Mouse (Mus musculus): Measurements from ENCODE around the gene Bpgm. TPM values are rescaled to one million over a fixed set of nuclear protein-coding genes. Genes with fewer than 3 reads are reported as not detected.

The Bpgm gene
- polyA plus RNA-seq, 1 experiment from 2014 or later: 66.6 TPM

DNA sequence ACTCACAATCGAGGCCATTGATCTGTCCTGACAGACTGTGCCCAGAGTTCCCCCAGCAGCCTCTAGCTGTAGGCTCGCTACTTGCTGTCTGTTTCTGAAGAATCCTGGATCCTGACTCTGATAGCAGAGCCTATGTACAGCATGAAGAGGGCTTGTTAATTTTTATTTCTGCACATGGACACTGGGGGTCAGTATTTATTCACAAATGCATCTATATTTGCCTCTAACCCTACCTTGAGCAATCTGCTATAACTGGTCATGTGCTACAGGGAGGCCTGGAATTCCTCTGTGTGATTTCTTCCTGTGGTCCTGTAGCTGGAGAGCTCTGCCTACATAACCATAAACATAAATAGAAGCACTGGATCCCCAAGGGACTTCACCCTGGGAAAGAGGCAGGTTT, 35.4 kb downstream of the Bpgm start:
- Histone ChIP-seq H3K27me3 (replicated peaks; ENCODE audit: insufficient read depth, low read length) (no peaks in the 10 kb centered on the region), H3K4me3 (ENCODE audit: low read depth, low read length) (no peak overlapping the region), H3K36me3 (ENCODE audit: insufficient read depth, low read length) (no peaks in the 10 kb centered on the region), H3K27ac (ENCODE audit: low read length) (no peak overlapping the region), H3K9me3 (ENCODE audit: low read length) (no peaks in the 10 kb centered on the region), H3K4me1 (ENCODE audit: insufficient read depth, low read depth, low read length) (no peaks in the 10 kb centered on the region), H3K4me2 (replicated peaks; ENCODE audit: low read depth, low read length) (no peak overlapping the region), H3K9ac (replicated peaks; ENCODE audit: low read depth) (no peak overlapping the region)
- TF ChIP-seq EP300 (IDR thresholded peaks at IDR 0.05): no peak
- TF ChIP-seq CTCF (IDR thresholded peaks at IDR 0.05): peak; percentile 80
- 14% methylated on average over 2 of the region's 2 CpGs for WGBS
- ATAC-seq (peak; percentile 87), DNase-seq (ENCODE audit: low spot score) (peak; percentile 90)

DNA sequence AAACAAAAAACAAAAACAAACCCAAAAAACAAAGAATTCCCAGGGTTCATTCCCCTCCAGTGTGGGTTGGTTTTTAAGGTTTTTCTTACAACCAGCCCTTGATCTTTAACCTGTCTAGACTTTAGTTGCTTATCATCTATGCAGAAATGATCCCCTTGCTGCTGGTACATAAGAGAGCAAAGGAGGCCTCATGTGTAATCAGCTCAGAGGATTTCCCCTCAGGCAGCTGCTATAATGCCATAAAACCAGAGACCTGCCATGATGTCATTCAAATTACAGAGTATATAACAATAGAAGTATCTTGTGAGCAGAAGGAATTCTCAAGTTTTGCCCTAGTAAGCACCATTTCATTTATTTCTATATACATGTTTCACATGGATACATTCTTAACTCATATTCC, 36.7 kb downstream of the Bpgm start:
- no peak overlapping the region for H3K4me2 ChIP-seq (replicated peaks; ENCODE audit: low read depth, low read length)
- TF ChIP-seq EP300 (IDR thresholded peaks at IDR 0.05): no peak
- TF ChIP-seq CTCF (IDR thresholded peaks at IDR 0.05): no peak
- ATAC-seq (no peak), DNase-seq (ENCODE audit: low spot score) (no peak)
- H3K9ac ChIP-seq (replicated peaks; ENCODE audit: low read depth): no peak overlapping the region
- no peak overlapping the region for H3K27ac ChIP-seq (ENCODE audit: low read length)
- H3K9me3 ChIP-seq (ENCODE audit: low read length): no peaks in the 10 kb centered on the region
- no peaks in the 10 kb centered on the region for H3K36me3 ChIP-seq (ENCODE audit: insufficient read depth, low read length)
- no peaks in the 10 kb centered on the region for H3K27me3 ChIP-seq (replicated peaks; ENCODE audit: insufficient read depth, low read length)
- H3K4me1 ChIP-seq (ENCODE audit: insufficient read depth, low read depth, low read length): no peaks in the 10 kb centered on the region
- no peak overlapping the region for H3K4me3 ChIP-seq (ENCODE audit: low read depth, low read length)

DNA sequence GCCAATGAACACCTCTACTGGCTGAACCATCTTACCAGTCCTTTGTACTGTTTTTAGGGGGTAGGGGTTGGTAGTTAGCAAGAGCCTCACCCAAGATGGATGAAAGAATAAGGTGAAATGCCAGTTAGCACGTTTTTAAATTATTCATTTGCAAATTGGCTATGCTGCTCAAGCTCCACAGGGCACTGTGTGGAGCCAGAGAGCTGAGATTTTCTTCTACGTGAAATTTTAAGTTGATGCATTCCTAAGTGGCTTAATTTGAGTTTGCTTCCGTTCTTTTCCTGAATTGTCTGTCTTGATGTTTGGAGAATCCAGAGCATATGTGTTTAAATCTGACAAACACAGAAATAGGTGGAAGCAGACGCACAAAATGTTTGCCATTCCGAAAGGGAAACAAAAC, 38.6 kb downstream of the Bpgm start:
- peak; percentile 38 for ATAC-seq
- peak; percentile 60 for DNase-seq (ENCODE audit: low spot score)
- no peaks in the 10 kb centered on the region for H3K36me3 ChIP-seq (ENCODE audit: insufficient read depth, low read length)
- 27% methylated on average over 5 of the region's 5 CpGs for WGBS
- H3K9me3 ChIP-seq (ENCODE audit: low read length): no peaks in the 10 kb centered on the region
- no peak overlapping the region for H3K4me2 ChIP-seq (replicated peaks; ENCODE audit: low read depth, low read length)
- H3K27ac ChIP-seq (ENCODE audit: low read length): no peak overlapping the region
- H3K9ac ChIP-seq (replicated peaks; ENCODE audit: low read depth): no peak overlapping the region
- H3K27me3 ChIP-seq (replicated peaks; ENCODE audit: insufficient read depth, low read length): no peaks in the 10 kb centered on the region
- no peak overlapping the region for H3K4me3 ChIP-seq (ENCODE audit: low read depth, low read length)
- no peaks in the 10 kb centered on the region for H3K4me1 ChIP-seq (ENCODE audit: insufficient read depth, low read depth, low read length)
- no peak for TF ChIP-seq EP300 (IDR thresholded peaks at IDR 0.05)
- TF ChIP-seq CTCF (IDR thresholded peaks at IDR 0.05): peak; percentile 66

DNA sequence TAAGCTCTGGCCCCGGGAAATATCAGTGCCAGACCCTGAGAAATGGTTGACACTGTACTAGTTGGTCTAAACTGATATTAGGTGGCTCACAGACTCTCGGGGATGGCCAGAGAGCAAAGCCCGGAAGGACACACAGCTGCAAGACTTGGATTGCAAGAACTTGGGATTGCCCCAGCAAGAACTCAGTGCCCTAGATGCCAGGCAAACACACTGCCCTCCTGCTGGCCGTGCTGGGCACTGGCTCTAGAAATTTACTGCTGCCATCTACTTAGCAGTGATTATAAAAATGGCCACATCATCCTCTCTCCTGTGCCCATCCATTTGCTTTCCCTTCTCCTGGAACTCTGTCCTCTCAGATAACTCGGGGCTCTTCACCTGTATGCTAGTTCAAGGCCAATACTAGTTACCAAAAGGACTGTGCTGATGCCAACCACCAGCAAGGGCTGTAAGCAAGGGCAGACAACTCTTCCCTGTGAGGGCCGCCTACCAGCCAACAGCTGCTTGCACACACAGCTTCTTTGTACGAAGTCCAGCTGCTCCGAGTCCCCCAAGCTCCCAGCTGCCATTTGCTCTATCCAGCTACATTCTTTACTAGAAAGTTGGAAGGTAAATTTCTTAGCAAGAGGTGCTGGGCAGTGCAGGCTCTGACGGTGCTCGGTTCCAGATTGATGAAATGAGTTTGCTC, 39.2 kb downstream of the Bpgm start:
- H3K27ac ChIP-seq (ENCODE audit: low read length): no peak overlapping the region
- ATAC-seq (no peak), DNase-seq (ENCODE audit: low spot score) (no peak)
- H3K27me3 ChIP-seq (replicated peaks; ENCODE audit: insufficient read depth, low read length): no peaks in the 10 kb centered on the region
- no peaks in the 10 kb centered on the region for H3K9me3 ChIP-seq (ENCODE audit: low read length)
- WGBS: 54% methylated on average over 10 of the region's 10 CpGs
- no peaks in the 10 kb centered on the region for H3K4me1 ChIP-seq (ENCODE audit: insufficient read depth, low read depth, low read length)
- TF ChIP-seq CTCF (IDR thresholded peaks at IDR 0.05): peak; percentile 24
- no peak for TF ChIP-seq EP300 (IDR thresholded peaks at IDR 0.05)
- no peak overlapping the region for H3K4me3 ChIP-seq (ENCODE audit: low read depth, low read length)
- no peak overlapping the region for H3K4me2 ChIP-seq (replicated peaks; ENCODE audit: low read depth, low read length)
- H3K9ac ChIP-seq (replicated peaks; ENCODE audit: low read depth): no peak overlapping the region
- no peaks in the 10 kb centered on the region for H3K36me3 ChIP-seq (ENCODE audit: insufficient read depth, low read length)

DNA sequence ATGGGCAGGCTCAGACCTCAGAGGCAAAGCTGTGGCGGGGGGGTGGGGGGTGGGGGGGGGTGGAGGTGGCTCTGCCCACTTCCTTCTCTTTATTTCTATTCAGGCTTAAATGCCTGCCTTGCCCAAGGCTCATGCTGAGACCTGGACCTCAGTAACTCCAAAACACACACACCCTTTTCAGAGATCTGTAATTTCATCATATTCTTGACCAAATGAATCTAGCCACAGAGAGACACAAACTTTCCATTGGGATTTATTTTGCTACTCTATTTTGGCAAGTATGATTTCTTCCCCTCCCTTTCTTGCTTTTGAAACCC, 39.7 kb downstream of the Bpgm start:
- no peak for ATAC-seq
- no peak overlapping the region for H3K4me3 ChIP-seq (ENCODE audit: low read depth, low read length)
- no peak overlapping the region for H3K4me2 ChIP-seq (replicated peaks; ENCODE audit: low read depth, low read length)
- no peaks in the 10 kb centered on the region for H3K4me1 ChIP-seq (ENCODE audit: insufficient read depth, low read depth, low read length)
- WGBS: 55% methylated on average over 1 of the region's 1 CpGs
- TF ChIP-seq CTCF (IDR thresholded peaks at IDR 0.05) (no peak), EP300 (IDR thresholded peaks at IDR 0.05) (no peak)
- H3K27me3 ChIP-seq (replicated peaks; ENCODE audit: insufficient read depth, low read length): no peaks in the 10 kb centered on the region
- H3K36me3 ChIP-seq (ENCODE audit: insufficient read depth, low read length): no peaks in the 10 kb centered on the region
- H3K9me3 ChIP-seq (ENCODE audit: low read length): no peaks in the 10 kb centered on the region
- DNase-seq (ENCODE audit: low spot score): no peak
- H3K27ac ChIP-seq (ENCODE audit: low read length): no peak overlapping the region
- H3K9ac ChIP-seq (replicated peaks; ENCODE audit: low read depth): no peak overlapping the region

DNA sequence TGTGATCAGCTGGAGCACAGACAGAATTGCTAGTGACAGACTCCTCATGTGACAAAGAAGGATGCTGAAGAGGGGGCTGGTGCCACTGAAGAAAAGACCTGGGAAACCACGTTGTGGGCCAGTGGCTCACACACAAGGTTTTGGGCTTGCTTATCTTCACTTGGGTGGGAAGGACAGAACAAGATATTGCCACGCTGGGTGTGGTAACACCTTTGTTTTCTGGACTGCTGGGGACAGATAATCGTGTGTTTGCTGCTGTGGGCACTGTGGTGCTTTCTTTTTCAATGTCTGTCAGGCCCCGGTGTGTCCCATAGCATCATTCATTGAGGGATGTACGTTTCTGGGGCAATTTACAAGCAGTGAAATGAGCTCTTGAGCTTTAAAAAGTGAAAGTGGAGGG, 41.7 kb downstream of the Bpgm start:
- H3K9me3 ChIP-seq (ENCODE audit: low read length): no peaks in the 10 kb centered on the region
- no peak overlapping the region for H3K4me3 ChIP-seq (ENCODE audit: low read depth, low read length)
- TF ChIP-seq CTCF (IDR thresholded peaks at IDR 0.05) (no peak), EP300 (IDR thresholded peaks at IDR 0.05) (no peak)
- no peak for DNase-seq (ENCODE audit: low spot score)
- WGBS: 64% methylated on average over 5 of the region's 5 CpGs
- H3K4me2 ChIP-seq (replicated peaks; ENCODE audit: low read depth, low read length): no peak overlapping the region
- H3K36me3 ChIP-seq (ENCODE audit: insufficient read depth, low read length): no peaks in the 10 kb centered on the region
- no peaks in the 10 kb centered on the region for H3K4me1 ChIP-seq (ENCODE audit: insufficient read depth, low read depth, low read length)
- H3K9ac ChIP-seq (replicated peaks; ENCODE audit: low read depth): no peak overlapping the region
- no peak for ATAC-seq
- no peak overlapping the region for H3K27ac ChIP-seq (ENCODE audit: low read length)
- H3K27me3 ChIP-seq (replicated peaks; ENCODE audit: insufficient read depth, low read length): no peaks in the 10 kb centered on the region

DNA sequence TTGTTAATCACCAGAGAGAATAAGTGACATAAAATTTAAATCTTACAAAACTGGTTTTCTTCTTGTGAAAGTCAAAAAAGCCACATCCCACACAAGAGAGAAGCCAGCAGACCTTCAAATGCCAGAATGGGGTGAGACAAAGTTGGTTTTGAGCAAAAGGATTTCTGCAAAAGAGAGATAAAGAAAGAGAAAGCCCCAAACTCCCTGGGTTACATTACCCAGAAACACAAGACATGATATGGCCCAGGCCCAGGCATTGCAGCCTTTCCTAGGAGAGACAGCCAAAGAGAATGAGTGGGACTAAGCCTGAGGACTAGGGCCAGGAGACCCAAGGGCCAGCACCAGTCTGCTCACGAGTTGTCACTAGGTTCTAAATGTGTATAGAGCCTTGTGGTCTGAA, 43.1 kb downstream of the Bpgm start:
- TF ChIP-seq EP300 (IDR thresholded peaks at IDR 0.05): no peak
- no peak for TF ChIP-seq CTCF (IDR thresholded peaks at IDR 0.05)
- ATAC-seq (no peak), DNase-seq (ENCODE audit: low spot score) (no peak)
- WGBS: 63% methylated on average over 1 of the region's 1 CpGs
- Histone ChIP-seq H3K4me1 (ENCODE audit: insufficient read depth, low read depth, low read length) (no peaks in the 10 kb centered on the region), H3K27me3 (replicated peaks; ENCODE audit: insufficient read depth, low read length) (no peaks in the 10 kb centered on the region), H3K9ac (replicated peaks; ENCODE audit: low read depth) (no peak overlapping the region), H3K4me2 (replicated peaks; ENCODE audit: low read depth, low read length) (no peak overlapping the region), H3K27ac (ENCODE audit: low read length) (no peak overlapping the region), H3K4me3 (ENCODE audit: low read depth, low read length) (no peak overlapping the region), H3K36me3 (ENCODE audit: insufficient read depth, low read length) (no peaks in the 10 kb centered on the region), H3K9me3 (ENCODE audit: low read length) (no peaks in the 10 kb centered on the region)
